Mouse (Mus musculus) brain, embryonic 14.5 days (tissue): Measurements from ENCODE around the gene Fam13a. TPM values are rescaled to one million over a fixed set of nuclear protein-coding genes. Genes with fewer than 3 reads are reported as not detected.

Experiments used
- DNase-seq: peaks from one replicate; pipeline ENCODE4 v3.0.0-alpha.2; 2011; ENCODE audit warnings: low read depth
- CTCF ChIP-seq: fragments of 200-500 bp; IDR thresholded peaks from 2 replicates; pipeline ENCODE4 v1.5.1; 2012; ENCODE audit warnings: inconsistent platforms, mild to moderate bottlenecking, moderate library complexity, borderline replicate concordance; ENCODE audit not compliant: insufficient read depth, insufficient read length; ENCODE audit errors: extremely low read depth
- POLR2A ChIP-seq: fragments of 200-500 bp; IDR thresholded peaks from 2 replicates; pipeline ENCODE4 v1.6.1; 2012; ENCODE audit warnings: mild to moderate bottlenecking, inconsistent platforms, borderline replicate concordance; ENCODE audit not compliant: poor library complexity, insufficient read depth, insufficient read length, severe bottlenecking; ENCODE audit errors: extremely low read depth
- polyA plus RNA-seq: library from polyadenylated mRNA; depleted of rRNA; stranded (reverse); fragments of >200 nt; gene quantifications from 2 replicates; pipeline ENCODE4 v1.2.3, GENCODE M21; 2012

Gene Fam13a
- polyA plus RNA-seq, 1 experiment, result 4.8 TPM

DNA sequence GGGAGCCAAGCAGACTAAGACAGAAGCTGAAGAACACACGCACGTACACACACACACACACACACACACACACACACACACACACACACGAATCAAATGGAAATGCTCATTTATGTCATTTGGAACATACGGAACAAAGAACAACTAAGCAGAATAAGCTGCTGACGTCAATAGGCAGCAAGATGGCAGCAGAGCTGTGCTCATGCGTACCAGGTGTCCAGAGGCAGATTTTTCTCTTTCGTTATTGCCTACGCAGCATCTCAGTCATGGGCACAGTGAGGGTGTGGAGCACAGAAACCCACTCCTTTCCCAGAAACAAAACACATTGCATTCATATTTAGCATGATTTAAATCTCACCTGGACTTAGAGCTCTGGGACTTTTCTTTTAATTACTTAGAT lies 39.2 kb downstream of the Fam13a start:
- DNase-seq, result peak; percentile 32
- TF ChIP-seq CTCF, result peak; percentile 22; the same call in 1 of the 2 replicates
- no peak for TF ChIP-seq POLR2A

DNA sequence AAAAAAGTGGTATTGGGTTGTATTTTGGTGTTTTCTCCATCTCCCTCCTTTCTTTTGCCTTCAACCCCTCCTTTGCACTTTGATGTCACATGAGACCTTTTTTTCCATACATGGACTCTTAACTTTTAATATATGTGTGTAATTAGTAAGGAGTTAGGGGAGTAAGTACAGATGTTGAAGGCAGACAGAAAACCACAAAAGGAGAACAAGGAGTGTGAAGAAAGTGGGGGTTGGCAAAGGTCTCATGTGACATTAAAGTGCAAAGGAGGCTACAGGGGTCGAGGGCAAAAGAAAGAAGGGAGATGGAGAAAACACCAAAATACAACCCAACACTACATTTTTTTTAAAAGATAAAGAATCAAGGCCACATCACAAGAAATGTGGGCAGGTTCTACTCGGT lies 49.1 kb downstream of the Fam13a start:
- DNase-seq, result no peak
- TF ChIP-seq CTCF (no peak), POLR2A (no peak)

DNA sequence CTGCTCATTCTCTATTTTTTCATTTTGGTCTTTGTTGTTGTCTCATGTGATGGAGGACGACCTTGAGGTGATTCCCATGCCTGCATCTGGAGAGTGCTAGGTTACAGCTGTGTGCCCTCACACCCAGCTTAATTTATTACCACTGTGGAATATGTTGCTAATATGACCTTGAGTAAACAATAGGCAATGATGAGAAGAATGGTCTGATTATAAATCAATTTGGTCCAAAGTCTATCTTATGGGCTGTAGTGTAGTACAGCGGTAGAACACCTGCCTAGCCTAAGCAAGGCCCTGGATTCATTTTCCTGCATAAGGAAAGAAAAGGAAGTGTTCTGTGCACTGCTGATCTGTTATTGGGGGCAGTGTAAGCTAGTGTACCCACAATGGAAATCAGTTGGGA lies 49.9 kb downstream of the Fam13a start:
- no peak for TF ChIP-seq CTCF
- no peak for TF ChIP-seq POLR2A
- no peak for DNase-seq

- TF ChIP-seq CTCF (no peak), POLR2A (no peak)
- DNase-seq, result no peak
These were observed 51.5 kb downstream of the Fam13a start for GRCm38 (mm10) chr6:58972873-58973272.

GRCm38 (mm10) chr6:58968272-58968671 lies 56.1 kb downstream of the Fam13a start:
- TF ChIP-seq POLR2A, result no peak
- no peak for TF ChIP-seq CTCF
- no peak for DNase-seq

DNA sequence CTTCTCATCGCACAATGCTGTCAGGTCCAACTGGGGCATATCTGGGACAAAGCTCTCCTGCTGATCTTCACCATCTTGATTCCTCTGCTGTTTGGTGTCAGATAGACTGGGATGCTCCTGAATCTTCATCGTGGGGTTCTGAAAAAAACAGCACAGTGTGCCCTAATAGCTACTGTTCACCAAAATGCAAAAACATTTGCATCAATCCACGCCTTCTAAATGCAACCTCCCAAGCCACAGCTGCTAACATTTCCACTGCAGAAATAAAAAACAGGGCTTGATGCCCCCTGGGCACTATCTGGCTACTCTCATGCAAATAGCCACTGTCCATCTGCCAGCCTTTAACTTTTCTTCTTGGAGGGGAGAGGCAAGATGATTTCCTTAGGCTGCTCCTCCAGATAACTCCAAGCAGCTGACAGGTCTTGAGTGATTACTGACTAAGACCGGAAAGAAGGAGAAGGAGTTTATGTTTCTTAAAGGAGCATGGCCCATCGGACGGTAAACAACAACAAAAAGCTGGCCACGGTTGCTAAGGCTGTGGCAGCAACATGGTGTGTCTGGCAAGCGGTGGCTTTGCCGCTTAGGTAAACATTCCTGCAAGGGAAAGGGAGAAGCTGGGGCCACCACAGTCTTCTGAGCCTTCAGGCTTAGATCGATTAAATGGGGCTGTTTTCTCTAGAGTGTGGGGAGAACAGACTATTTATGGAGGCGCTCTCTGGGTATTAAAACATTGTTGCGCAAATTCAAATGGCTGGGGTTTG lies 59.1 kb downstream of the Fam13a start:
- peak; percentile 40 for DNase-seq
- TF ChIP-seq POLR2A (no peak), CTCF (no peak)

GRCm38 (mm10) chr6:58964565-58964964 lies 59.8 kb downstream of the Fam13a start:
- no peak for TF ChIP-seq POLR2A
- no peak for TF ChIP-seq CTCF
- no peak for DNase-seq

DNA sequence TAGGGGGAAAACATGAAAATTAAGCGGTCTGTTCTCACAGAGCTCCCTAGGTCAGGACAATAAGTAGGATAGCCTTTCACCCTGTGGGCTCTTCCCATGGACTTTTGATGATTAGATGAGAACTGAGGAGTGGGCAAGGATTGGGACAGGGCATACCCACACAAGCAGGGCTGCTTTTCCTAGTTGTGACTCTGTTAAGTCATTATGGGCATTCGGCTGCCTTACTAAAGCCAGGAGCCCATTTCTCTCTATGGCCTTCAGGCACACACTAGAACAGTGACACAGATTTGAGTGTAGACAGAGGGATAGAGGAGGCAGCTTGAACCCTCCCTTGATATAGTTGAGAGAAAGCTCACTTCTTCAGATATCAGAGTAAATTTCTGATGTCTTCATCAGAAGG lies 60.3 kb downstream of the Fam13a start:
- DNase-seq, result no peak
- TF ChIP-seq CTCF (no peak), POLR2A (no peak)

DNA sequence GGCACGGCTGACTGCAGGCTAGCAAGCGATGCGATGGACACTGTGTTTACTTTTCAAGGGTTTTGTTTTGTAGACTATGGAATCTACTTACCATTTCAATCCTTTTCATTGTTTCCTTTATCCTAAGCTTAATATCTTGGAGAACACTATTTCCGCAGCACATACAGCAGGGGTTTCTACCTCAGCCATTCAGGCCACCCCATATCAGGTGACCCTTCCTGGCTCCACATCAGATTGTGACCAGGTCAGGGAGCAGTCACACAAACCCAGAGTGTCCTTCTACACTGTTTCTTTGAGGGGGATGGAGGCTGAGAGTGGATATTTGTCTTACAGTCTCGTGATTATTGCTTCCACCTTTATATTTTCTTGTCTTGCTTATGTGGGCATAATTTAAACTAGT lies 61.7 kb downstream of the Fam13a start:
- TF ChIP-seq POLR2A (no peak), CTCF (no peak)
- no peak for DNase-seq

GRCm38 (mm10) chr6:58960523-58960922 lies 63.8 kb downstream of the Fam13a start:
- DNase-seq, result no peak
- TF ChIP-seq POLR2A (no peak), CTCF (no peak)

GRCm38 (mm10) chr6:58951128-58951992 lies 73.0 kb downstream of the Fam13a start:
- no peak for TF ChIP-seq POLR2A

DNA sequence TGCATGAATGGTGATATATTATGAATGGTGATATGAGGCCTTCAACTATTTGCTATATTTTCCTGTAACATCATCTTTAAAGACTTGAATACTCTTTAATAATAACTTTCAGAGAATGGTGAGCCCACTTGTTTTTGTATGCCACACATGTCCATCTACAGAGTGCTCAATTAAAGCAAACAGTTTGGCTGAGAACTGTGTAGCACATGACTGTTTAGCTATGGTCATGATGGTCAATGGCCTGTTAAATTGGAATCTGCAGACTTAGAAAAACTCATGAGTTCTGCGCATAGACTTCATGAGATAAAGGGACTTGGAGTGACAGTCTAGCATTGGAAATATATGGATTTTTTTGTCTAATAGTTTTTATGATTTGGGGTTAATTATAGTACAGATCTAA lies 73.9 kb downstream of the Fam13a start:
- TF ChIP-seq CTCF, result no peak
- DNase-seq, result no peak

More at GRCm38 (mm10) chr6:58951128-58951992, 73.0 kb downstream of the Fam13a start:
- DNase-seq, result no peak

- TF ChIP-seq CTCF (no peak), POLR2A (no peak)
- DNase-seq, result no peak
These were observed 77.5 kb downstream of the Fam13a start for GRCm38 (mm10) chr6:58946840-58947239.
